Mouse (Mus musculus) embryonic facial prominence, embryonic 13.5 days (tissue): Measurements from ENCODE around the gene Apip. TPM values are rescaled to one million over a fixed set of nuclear protein-coding genes. Genes with fewer than 3 reads are reported as not detected.

Experiments used
- ATAC-seq: fragments of 200-750 bp; cut with Nextera tagmentation; 2 replicates; pipeline ENCODE4 v1.8.0; 2017; ENCODE audit warnings: low read depth; ENCODE audit not compliant: insufficient number of reproducible peaks, insufficient read depth, low FRiP score, low TSS enrichment
- H3K27ac ChIP-seq: fragments of 300-500 bp; sonication (generic); 2 replicates; pipeline ENCODE4 v1.5.1; 2015; ENCODE audit warnings: moderate library complexity, mild to moderate bottlenecking, inconsistent platforms
- H3K27me3 ChIP-seq: fragments of 300-500 bp; sonication (generic); 2 replicates; pipeline ENCODE4 v1.6.1; 2015; ENCODE audit warnings: mild to moderate bottlenecking, inconsistent platforms
- H3K36me3 ChIP-seq: fragments of 300-500 bp; sonication (generic); 2 replicates; pipeline ENCODE4 v1.6.1; 2015; ENCODE audit warnings: mild to moderate bottlenecking, inconsistent platforms
- H3K4me1 ChIP-seq: fragments of 300-500 bp; sonication (generic); 2 replicates; pipeline ENCODE4 v1.6.1; 2015; ENCODE audit warnings: inconsistent platforms
- H3K4me2 ChIP-seq: fragments of 300-500 bp; sonication (generic); 2 replicates; pipeline ENCODE4 v1.6.1; 2015; ENCODE audit warnings: moderate library complexity, mild to moderate bottlenecking, inconsistent platforms
- H3K4me3 ChIP-seq: fragments of 300-500 bp; sonication (generic); 2 replicates; pipeline ENCODE4 v1.5.1; 2015; ENCODE audit warnings: mild to moderate bottlenecking, inconsistent platforms
- H3K9ac ChIP-seq: fragments of 300-500 bp; sonication (generic); 2 replicates; pipeline ENCODE4 v1.6.1; 2015; ENCODE audit warnings: mild to moderate bottlenecking, inconsistent platforms
- H3K9me3 ChIP-seq: fragments of 300-500 bp; sonication (generic); 2 replicates; pipeline ENCODE4 v1.6.1; 2016; ENCODE audit warnings: inconsistent platforms
- WGBS: fragments of 180-500 bp; shearing (Covaris S2); methylation state at CpG from one replicate; pipeline ENCODE4 v1.1.7; 2015; ENCODE audit warnings: mixed read lengths; 5-methylcytosine and 5-hydroxymethylcytosine counted together
- polyA plus RNA-seq: library from polyadenylated mRNA; unstranded; fragments of >200 nt; fragmentation: Nextera tagmentation; extraction: Ambion mirVana; gene quantifications from 2 replicates; pipeline ENCODE4 v1.2.1, GENCODE M21; 2015

Gene Apip
- polyA plus RNA-seq, 1 experiment from 2014 or later = 89.8 TPM

DNA sequence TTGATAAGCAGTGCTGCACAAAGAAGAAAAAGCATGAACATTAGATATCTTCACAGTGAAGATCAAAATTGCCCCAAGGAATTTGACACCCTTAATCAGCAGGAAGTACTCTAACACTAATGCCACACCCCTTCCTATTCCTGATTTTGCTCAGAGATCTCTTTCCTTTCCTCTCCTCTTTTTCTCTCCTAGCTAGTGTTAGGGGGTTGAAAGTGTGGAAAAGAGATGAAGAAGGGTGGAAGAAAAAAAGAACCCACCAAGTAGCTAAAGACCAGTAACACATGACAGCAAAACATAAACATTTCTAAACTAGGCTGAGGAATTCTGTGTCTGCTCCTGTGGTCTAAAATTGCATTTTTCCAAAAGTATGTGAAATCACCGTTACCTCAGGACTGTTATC lies 4.9 kb upstream of the Apip start:
- Histone ChIP-seq H3K27ac (no peak overlapping the region), H3K4me3 (no peak overlapping the region), H3K36me3 (no peaks in the 10 kb centered on the region; the same call in 1 of the 2 replicates), H3K4me1 (peaks cover 20% of the 10 kb centered on the region), H3K4me2 (no peak overlapping the region), H3K9me3 (no peaks in the 10 kb centered on the region), H3K27me3 (no peaks in the 10 kb centered on the region), H3K9ac (no peak overlapping the region)
- WGBS = 82% methylated on average over 1 of the region's 1 CpGs
- ATAC-seq = no peak

DNA sequence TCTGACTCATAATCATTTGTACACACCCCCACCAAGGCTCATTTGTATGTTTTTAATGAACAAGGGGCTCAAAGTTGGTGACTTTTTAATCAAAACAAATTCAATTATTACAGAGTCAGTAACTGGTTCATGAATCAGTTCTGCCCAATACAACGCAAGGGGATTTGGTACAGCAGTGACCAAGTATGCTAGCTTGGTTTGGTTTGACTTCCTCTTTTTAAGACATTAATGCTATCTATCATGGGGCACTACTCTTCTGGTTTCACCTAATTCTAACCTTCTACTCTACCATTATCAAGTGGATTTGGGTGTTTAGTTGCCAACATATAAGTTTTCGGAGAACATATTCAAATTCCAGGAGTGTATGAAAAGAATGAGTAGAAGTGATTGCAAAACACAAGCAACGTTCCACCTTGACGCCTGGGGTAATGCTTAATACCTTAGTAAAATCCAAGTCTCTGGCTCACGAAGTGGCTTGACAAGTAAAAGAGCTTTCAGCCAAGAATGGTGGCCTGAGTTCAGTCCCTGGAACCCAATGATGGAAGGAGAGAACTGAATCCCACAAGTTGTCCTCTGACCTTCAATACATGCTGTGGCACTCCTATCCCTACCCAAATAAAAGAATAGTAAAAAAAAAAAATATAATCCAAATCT lies 3.6 kb upstream of the Apip start:
- no peak for ATAC-seq
- Histone ChIP-seq H3K4me2 (no peak overlapping the region), H3K4me1 (peaks cover 17% of the 10 kb centered on the region; the same call in 1 of the 2 replicates), H3K4me3 (no peak overlapping the region), H3K27me3 (no peaks in the 10 kb centered on the region), H3K27ac (no peak overlapping the region), H3K9ac (no peak overlapping the region), H3K36me3 (no peaks in the 10 kb centered on the region; the same call in 1 of the 2 replicates), H3K9me3 (no peaks in the 10 kb centered on the region)
- WGBS = 93% methylated on average over 5 of the region's 5 CpGs

DNA sequence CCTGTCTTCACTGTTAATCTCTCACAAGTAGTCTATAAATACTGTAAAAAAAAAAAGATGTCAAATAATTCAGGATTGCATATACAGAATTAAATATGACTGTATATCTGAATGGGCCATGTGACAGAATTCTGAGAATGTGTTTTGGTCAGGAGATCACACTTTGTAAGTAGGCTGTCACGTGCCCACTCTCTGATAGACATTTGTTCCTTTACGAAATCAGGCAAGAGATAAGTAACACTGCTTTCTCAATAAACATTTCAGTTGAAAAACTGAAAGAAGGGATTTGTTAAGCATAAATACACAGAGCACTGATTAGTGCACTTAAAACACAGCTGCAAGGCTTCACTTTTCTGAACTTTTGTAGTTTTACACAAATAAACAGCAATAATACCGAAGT lies 2.9 kb upstream of the Apip start:
- 82% methylated on average over 3 of the region's 3 CpGs for WGBS

DNA sequence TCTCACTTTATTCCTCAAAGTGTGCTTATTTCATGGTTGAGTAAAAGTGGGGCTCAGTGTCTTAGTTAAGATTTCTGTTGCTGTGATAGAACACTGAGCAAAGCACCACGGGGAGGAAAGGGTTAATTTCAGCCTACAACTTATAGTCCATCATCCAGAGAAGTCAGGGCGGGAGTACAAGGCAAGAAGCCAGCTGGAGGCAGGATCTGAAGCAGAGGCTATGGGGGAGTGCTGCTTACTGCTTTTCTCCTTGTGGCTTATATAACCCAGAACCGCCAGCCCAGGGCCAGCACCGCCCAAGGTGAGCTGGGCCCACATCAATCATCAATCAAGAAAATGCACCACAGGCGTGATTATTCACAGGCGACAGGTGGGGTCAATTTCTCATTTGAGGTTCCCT lies 7.6 kb downstream of the Apip start:
- WGBS = 69% methylated on average over 6 of the region's 6 CpGs
- H3K36me3 ChIP-seq = 0 out of 2 replicates have a peak, but pooled peaks cover 9% of the 10 kb centered on the region
- no peaks in the 10 kb centered on the region for H3K27me3 ChIP-seq
- H3K27ac ChIP-seq = no peak overlapping the region
- no peaks in the 10 kb centered on the region for H3K4me1 ChIP-seq
- no peak overlapping the region for H3K9ac ChIP-seq
- H3K4me3 ChIP-seq = no peak overlapping the region
- no peaks in the 10 kb centered on the region for H3K9me3 ChIP-seq
- no peak for ATAC-seq
- no peak overlapping the region for H3K4me2 ChIP-seq

More for the DNA sequence above, 2.9 kb upstream of the Apip start:
- H3K4me1 ChIP-seq = peaks cover 17% of the 10 kb centered on the region; the same call in 1 of the 2 replicates
- no peak overlapping the region for H3K9ac ChIP-seq
- no peak overlapping the region for H3K27ac ChIP-seq
- H3K9me3 ChIP-seq = no peaks in the 10 kb centered on the region
- H3K36me3 ChIP-seq = no peaks in the 10 kb centered on the region; the same call in 1 of the 2 replicates
- no peak overlapping the region for H3K4me2 ChIP-seq
- no peaks in the 10 kb centered on the region for H3K27me3 ChIP-seq
- ATAC-seq = no peak
- H3K4me3 ChIP-seq = no peak overlapping the region

DNA sequence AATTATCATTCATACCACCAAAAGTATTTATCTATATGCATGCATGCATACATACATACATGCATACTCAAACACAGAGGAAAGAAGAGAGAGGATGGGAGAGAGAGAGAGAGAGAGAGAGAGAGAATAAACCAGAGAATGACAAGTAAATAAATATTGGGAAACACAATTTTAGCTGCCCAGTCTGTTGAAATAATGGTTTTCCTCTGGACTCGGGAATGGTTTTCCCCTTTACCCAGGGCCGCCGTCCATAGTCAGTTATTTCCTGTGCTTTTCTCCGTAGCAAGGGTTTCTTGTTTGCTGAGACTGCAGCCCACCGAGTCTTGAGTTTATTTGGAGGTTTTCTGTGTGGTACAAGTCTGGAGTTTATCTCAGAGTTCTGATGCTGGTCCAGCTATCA lies 8.2 kb downstream of the Apip start:
- Histone ChIP-seq H3K27ac (no peak overlapping the region), H3K4me3 (no peak overlapping the region), H3K4me2 (no peak overlapping the region), H3K9ac (no peak overlapping the region), H3K9me3 (no peaks in the 10 kb centered on the region), H3K4me1 (no peaks in the 10 kb centered on the region), H3K27me3 (no peaks in the 10 kb centered on the region), H3K36me3 (0 out of 2 replicates have a peak, but pooled peaks cover 9% of the 10 kb centered on the region)
- WGBS = 74% methylated on average over 5 of the region's 5 CpGs
- ATAC-seq = no peak

DNA sequence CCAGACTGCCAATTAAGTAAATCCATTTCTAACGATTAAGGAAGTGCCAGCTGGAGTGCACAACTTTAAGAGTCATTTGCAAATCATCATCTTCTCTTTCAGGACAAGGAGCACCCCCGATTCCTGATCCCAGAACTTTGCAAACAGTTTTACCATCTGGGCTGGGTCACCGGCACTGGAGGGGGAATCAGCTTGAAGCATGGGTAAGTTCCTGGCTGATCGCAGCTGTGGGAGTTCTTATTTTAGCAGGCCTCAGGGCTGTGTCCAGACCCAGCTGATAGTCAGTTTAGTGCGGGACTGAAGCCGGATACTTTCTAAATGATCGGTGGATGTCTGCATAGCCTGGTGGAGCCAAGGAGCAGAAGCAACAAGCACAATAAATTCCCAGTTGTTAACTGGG lies 9.4 kb downstream of the Apip start:
- H3K36me3 ChIP-seq = peaks cover 15% of the 10 kb centered on the region
- no peak overlapping the region for H3K4me2 ChIP-seq
- no peaks in the 10 kb centered on the region for H3K4me1 ChIP-seq
- no peak overlapping the region for H3K9ac ChIP-seq
- H3K9me3 ChIP-seq = no peaks in the 10 kb centered on the region
- H3K4me3 ChIP-seq = no peak overlapping the region
- 72% methylated on average over 7 of the region's 7 CpGs for WGBS
- H3K27me3 ChIP-seq = no peaks in the 10 kb centered on the region
- H3K27ac ChIP-seq = no peak overlapping the region
- no peak for ATAC-seq

DNA sequence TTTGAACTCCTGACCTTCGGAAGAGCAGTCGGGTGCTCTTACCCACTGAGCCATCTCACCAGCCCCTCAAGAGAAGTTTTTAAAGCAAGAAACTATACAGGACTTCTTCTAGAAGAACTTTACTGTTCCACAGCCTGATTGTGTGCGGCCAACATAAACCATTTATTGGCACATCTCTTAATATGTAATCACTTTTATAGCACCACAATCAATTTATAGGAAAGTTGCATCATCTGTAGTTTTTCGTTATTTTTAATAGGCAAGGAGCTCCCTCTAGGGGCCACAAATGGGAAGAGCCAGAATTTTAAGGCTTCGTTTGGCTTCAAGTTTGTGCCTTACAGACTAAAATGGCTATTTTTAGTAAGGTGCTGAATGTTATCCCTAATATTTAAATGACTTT lies 11.0 kb downstream of the Apip start:
- H3K36me3 ChIP-seq = peaks cover 29% of the 10 kb centered on the region
- H3K27me3 ChIP-seq = no peaks in the 10 kb centered on the region
- 61% methylated on average over 5 of the region's 5 CpGs for WGBS
- no peaks in the 10 kb centered on the region for H3K9me3 ChIP-seq
- no peak overlapping the region for H3K4me2 ChIP-seq
- H3K4me1 ChIP-seq = no peaks in the 10 kb centered on the region
- H3K27ac ChIP-seq = no peak overlapping the region
- no peak overlapping the region for H3K9ac ChIP-seq
- no peak overlapping the region for H3K4me3 ChIP-seq
- no peak for ATAC-seq

DNA sequence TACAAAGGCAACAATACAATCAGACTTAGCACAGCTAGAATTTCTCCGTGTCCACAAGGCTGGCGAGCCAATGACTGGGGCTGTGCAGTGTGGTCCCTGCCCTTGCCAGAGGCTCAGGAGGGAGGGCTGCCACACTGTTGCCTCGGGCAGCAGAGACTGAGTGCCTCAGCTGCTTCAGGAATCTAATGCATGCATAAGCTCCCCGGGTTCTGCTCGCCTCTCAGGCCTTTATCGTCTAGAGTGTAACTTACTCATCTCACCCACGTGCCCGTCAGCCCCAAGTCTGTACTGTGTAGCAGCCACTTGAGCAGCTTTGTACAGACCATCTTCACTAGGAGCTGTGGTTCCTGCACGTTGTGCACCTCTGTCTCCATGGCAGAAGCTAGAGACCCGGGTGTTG lies 12.2 kb downstream of the Apip start:
- no peaks in the 10 kb centered on the region for H3K27me3 ChIP-seq
- ATAC-seq = no peak
- H3K36me3 ChIP-seq = peaks cover 31% of the 10 kb centered on the region
- H3K9me3 ChIP-seq = no peaks in the 10 kb centered on the region
- H3K27ac ChIP-seq = no peak overlapping the region
- 70% methylated on average over 10 of the region's 10 CpGs for WGBS
- H3K4me1 ChIP-seq = no peaks in the 10 kb centered on the region
- no peak overlapping the region for H3K4me2 ChIP-seq
- H3K4me3 ChIP-seq = no peak overlapping the region
- H3K9ac ChIP-seq = no peak overlapping the region

DNA sequence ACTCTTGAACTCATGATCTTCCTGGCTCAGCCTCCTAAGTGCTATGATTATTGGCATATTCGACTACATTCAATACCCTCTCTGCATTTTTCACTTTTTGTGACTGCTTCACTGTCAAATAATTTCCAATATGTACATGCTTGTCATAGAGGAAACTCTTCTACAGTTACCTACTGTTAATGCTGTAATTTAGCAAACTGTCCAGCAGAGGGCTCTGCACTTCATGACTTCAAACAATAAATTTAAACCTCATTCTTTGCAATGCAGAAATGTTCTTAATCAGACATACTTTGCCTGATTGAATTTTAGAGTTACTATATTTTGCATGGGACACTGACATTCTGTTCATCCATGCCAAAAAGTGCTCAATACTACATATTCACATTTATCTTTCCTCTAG lies 13.0 kb downstream of the Apip start:
- Histone ChIP-seq H3K4me2 (no peak overlapping the region), H3K4me3 (no peak overlapping the region), H3K27me3 (no peaks in the 10 kb centered on the region), H3K27ac (no peak overlapping the region), H3K36me3 (peaks cover 31% of the 10 kb centered on the region), H3K9ac (no peak overlapping the region), H3K4me1 (no peaks in the 10 kb centered on the region), H3K9me3 (no peaks in the 10 kb centered on the region)
- 0% methylated on average over 1 of the region's 1 CpGs for WGBS
- ATAC-seq = no peak

DNA sequence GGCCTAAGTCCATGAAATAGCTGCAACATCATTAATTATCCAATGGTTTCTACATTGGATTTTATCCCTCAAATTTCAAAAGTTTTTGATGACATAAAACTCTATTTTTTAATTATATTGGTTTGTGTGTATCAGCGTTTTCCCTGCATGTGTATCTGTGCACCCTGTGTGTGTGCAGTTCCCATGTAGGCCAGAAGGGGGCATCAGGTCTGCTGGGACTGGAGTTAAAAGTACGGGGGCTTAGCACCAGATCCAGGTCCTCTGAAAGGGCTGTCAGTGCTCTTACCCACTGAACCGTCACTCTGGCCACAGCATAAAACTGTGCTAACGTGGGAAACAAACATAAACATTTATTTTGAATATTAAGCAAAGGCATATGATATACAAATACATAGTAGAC lies 14.6 kb downstream of the Apip start:
- no peak overlapping the region for H3K9ac ChIP-seq
- H3K9me3 ChIP-seq = no peaks in the 10 kb centered on the region
- 94% methylated on average over 4 of the region's 4 CpGs for WGBS
- no peaks in the 10 kb centered on the region for H3K4me1 ChIP-seq
- no peak for ATAC-seq
- H3K36me3 ChIP-seq = peaks cover 37% of the 10 kb centered on the region
- no peaks in the 10 kb centered on the region for H3K27me3 ChIP-seq
- no peak overlapping the region for H3K27ac ChIP-seq
- no peak overlapping the region for H3K4me2 ChIP-seq
- H3K4me3 ChIP-seq = no peak overlapping the region

DNA sequence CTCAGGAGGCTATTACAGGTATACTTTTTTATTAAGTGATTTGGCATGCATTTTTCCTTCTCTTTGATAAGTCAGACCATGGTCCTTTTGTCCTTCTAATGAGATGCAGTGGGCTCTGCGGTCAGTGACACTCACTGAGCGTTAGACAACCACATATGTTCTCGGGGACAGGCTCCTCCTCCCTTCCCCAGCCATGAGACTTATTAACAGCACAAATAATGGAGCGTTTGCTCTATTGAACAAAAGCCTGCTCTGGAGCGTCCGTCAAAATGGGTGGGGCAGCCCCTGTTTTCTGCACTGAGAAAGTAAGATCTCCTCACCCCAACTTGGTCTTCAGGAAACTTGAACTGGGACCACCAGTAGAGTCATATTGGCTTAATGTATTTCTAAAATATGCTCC lies 16.0 kb downstream of the Apip start:
- 77% methylated on average over 6 of the region's 6 CpGs for WGBS
- no peak overlapping the region for H3K27ac ChIP-seq
- no peaks in the 10 kb centered on the region for H3K27me3 ChIP-seq
- H3K9me3 ChIP-seq = no peaks in the 10 kb centered on the region
- no peaks in the 10 kb centered on the region for H3K4me1 ChIP-seq
- H3K36me3 ChIP-seq = peaks cover 49% of the 10 kb centered on the region
- H3K4me3 ChIP-seq = no peak overlapping the region
- no peak for ATAC-seq
- H3K9ac ChIP-seq = no peak overlapping the region
- no peak overlapping the region for H3K4me2 ChIP-seq

DNA sequence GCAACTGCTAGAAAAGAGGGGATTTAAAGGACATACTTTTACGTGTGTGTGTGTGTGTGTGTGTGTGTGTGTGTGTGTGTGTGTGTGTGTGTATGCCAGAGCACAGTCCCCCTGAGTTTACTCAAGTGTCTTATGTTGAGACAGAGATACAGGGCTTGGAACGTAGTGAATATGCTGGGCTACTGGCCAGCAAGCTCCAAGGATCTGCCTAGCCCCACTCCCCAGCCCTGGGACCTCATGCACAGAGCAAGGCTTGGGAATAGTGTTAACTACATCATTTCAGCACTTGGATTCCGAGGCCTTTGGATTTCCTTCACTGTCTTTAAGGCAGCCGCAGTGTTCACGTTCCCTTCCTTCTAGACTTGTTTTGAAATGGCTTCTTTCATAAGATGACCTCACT lies 29.1 kb downstream of the Apip start:
- Histone ChIP-seq H3K4me2 (no peak overlapping the region; the same call in 1 of the 2 replicates), H3K4me1 (peaks cover 11% of the 10 kb centered on the region), H3K9ac (no peak overlapping the region), H3K27me3 (no peaks in the 10 kb centered on the region), H3K9me3 (no peaks in the 10 kb centered on the region), H3K27ac (no peak overlapping the region), H3K4me3 (no peak overlapping the region), H3K36me3 (no peaks in the 10 kb centered on the region)
- 41% methylated on average over 5 of the region's 5 CpGs for WGBS
- ATAC-seq = no peak
